Mouse (Mus musculus) liver, embryonic 14.5 days (tissue): Measurements from ENCODE around the gene 4930438A08Rik.

Source experiments
- CTCF ChIP-seq: IDR thresholded peaks from 2 replicates; pipeline ENCODE4 v1.5.1; 2016; ENCODE audit warnings: antibody characterized with exemption, low read depth, control low read depth
- EP300 ChIP-seq: IDR thresholded peaks from 2 replicates; pipeline ENCODE4 v1.6.1; 2016; ENCODE audit warnings: antibody characterized with exemption, low read depth

- TF ChIP-seq CTCF (no peak), EP300 (no peak)
Observed at GRCm38 (mm10) chr11:58263516-58263915, 11.1 kb upstream of the 4930438A08Rik start.
